Mouse (Mus musculus): Measurements from ENCODE around the gene Kifc1.
A peak's percentile ranks its signal among the peaks of the same experiment; 100 is the strongest.
"Not testable (repeated sequence)": the region's sequence is repeated elsewhere in the genome, so short reads cannot be mapped to it uniquely, and the experiment has no call there.

Kifc1 gene

DNA sequence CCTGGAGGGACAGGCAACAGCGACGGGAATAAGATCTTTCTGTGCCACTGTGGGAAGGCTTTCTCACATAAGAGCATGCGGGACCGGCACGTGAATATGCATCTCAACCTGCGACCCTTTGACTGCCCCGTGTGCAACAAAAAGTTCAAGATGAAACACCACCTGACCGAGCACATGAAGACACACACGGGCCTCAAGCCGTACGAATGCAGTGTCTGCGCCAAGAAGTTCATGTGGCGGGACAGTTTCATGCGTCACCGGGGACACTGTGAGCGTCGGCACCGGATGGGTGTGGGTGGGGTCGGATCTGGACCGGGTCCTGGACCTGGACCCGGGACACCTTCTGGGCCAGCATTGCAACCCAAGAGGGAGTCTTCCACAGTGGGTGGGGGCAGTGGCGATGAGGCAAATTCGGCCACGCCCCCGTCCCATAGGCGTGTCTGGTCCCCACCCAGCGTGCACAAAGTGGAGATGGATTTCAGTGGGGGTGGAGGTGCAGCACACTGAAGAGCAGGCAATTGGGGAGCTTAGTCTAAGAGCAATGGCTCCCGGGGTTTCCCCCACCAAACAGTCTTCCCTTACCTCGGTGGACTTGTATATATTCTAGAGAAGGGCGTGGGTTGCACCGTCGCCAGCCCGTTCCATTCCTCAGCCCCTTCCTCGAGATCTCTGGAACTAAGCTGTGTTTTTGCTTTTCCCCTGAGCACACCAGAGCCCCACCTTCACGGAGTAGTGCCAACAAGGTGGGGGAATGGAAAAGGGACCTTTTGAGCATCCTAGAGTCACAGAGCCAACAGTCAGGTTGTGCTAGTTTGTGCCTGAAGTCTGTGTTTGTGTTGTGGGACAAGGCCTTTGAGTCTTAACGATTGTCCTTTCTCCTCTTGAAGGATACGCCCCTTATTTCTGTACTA is 28.1 kb upstream of the Kifc1 start:
- DNase-seq, result no peak

DNA sequence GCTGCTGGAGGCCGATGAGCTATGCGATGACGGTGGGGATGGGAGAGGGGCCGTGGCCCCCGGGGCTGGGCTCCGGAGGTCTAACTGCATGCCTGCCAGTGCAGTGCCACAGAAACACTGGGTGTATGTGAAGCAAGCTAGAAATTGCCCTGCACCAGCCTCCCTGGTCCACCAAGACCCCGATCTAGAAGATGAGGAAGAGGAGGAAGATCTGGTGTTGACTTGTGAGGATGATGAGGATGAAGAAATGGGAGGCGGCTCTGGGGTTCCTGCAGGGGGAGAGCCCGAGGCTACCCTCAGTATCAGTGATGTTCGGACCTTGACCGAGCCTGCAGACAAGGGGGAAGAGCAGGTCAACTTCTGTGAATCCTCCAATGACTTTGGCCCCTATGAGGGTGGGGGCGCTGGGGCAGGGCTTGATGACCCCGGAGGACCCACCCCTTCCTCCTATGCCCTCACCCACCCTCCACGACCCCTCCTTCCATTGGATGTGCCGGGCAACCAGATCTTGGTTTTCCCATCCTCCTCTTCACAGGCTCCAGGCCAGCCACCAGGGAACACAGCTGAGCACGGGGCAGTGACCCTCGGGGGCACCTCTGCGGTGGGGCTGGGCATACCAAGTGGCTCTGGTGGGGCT is 27.3 kb upstream of the Kifc1 start:
- DNase-seq, result peak; percentile 18

DNA sequence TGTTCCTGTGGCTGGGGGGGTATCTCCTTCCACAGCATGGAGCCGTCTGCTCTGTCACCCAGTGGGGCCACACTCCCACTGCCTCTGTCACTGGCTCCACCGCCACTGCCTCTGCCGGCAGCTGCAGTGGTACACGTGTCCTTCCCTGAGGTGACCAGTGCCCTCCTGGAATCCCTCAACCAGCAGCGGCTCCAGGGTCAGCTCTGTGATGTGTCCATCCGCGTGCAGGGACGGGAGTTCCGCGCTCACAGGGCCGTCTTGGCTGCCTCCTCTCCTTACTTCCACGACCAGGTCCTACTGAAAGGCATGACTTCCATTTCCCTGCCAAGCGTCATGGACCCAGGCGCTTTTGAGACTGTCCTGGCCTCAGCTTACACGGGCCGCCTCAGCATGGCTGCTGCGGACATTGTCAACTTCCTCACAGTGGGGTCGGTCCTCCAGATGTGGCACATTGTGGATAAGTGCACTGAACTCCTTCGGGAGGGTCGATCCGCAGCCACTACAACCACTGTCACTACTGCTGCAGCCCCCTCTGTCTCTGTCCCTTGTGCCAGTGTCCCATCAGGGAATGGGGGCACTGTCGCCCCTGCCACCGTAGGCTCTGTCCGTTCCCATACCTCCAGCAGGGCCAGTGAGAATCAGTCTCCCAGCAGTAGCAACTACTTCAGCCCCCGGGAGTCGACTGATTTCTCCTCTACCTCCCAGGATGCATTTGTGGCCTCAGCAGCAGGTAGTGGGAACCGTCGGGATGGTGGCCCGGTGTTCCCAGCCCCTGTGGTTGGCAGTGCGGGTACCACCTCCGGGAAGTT is 26.6 kb upstream of the Kifc1 start:
- peak; percentile 32 for DNase-seq

DNA sequence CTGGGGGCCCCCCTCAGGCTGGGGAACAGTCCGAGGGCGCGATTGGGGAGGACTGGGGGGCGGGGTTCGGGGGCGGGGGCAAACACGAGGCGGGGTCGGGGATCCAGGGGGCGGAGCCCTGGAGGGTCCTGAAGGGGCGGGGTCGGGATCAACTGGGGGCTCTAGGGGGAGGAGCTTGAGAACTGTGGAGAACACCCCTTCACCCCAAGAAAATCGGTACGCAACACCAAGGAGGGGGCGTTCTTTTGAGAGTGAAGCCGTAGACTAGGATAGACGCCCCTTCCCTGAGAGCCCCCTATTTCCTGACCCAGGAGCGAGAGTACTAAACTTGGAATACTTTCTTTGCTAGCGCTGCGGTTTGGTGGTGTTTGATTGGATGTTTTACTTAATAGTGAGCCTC is 25.8 kb upstream of the Kifc1 start:
- DNase-seq, result peak; percentile 89

DNA sequence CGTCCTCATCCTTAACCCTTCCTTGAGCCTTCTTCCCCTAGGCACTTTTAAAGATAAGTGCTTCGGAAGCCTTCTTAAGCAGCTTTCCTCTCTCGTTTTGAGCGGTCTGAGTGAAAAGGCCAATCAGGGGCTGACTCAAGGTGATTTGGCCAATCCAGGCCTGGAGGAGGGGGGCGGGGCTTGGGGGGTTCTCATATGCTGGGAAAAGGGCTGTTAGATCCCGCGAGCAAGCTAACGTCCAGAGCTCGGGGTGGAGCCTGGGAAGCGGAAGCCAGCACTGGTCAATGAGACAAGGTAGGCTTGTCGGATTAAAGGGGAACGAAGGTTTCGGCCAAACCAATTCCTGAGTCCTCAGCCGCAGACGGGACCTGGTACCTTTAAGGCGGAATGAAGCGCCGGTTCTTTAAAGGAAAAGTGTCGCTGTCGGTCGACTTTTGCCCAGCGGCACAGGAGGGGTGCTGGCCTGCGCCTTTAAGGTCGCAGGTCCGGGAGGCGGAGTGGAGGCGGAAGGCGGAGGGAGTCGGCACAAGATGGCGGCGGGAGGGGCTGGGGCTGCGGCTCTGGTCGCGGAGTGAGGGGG is 25.3 kb upstream of the Kifc1 start, which contains the start of the genes Tapbp and Zbtb22:
Gene Tapbp, plus strand, starts transcription at position 229 of the 580 bp plus-strand sequence.
Gene Zbtb22, plus strand, starts transcription at position 234 of the 580 bp plus-strand sequence.
- DNase-seq, result peak; percentile 95

- no peak for DNase-seq
These were observed 24.5 kb upstream of the Kifc1 start for GRCm38 (mm10) chr17:33914969-33915391.

GRCm38 (mm10) chr17:33913905-33914304 is 23.4 kb upstream of the Kifc1 start:
- DNase-seq, result no peak

- no peak for DNase-seq
These were observed 22.8 kb upstream of the Kifc1 start for GRCm38 (mm10) chr17:33913264-33913663.

DNA sequence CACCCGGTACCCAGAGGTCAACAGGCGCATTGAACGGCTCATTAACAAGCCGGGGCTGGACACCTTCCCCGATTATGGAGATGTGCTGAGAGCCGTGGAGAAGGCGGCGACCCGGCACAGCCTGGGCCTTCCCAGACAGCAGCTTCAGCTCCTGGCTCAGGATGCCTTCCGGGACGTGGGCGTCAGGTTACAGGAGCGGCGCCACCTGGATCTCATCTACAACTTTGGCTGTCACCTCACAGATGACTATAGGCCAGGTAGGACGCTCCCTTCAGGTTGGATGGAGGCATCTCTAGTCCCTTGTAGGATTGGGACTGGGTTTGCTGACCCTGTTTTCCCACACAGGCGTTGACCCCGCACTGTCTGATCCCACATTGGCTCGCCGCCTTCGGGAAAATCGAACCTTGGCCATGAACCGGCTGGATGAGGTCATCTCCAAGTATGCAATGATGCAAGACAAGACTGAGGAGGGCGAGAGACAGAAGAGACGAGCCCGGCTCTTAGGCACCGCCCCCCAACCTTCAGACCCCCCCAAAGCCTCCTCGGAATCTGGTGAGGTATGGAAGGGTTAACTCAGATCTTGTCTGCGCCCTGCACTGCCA is 21.5 kb upstream of the Kifc1 start:
- no peak for DNase-seq

DNA sequence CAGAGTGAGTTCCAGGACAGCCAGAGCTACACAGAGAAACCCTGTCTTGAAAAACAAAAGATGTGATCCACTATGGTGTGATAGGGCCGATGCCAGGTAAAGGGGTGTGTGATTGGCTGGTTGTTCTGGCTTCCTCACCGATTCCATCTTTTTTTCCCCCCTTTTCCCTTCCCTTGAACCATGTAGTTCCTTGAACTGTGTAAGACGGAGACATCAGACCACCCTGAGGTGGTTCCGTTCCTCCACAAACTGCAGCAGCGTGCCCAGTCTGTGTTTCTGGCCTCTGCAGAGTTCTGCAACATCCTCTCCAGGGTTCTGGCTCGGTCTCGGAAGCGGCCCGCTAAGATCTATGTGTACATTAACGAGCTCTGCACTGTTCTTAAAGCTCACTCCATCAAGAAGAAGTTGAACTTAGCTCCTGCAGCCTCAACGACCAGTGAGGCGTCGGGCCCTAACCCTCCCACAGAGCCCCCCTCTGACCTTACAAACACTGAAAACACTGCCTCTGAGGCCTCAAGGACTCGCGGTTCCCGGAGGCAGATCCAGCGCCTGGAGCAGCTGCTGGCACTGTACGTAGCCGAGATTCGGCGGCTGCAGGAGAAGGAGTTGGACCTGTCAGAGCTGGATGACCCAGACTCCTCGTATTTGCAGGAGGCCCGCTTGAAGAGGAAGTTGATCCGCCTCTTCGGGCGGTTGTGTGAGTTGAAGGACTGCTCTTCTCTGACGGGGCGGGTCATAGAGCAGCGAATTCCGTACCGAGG is 20.8 kb upstream of the Kifc1 start:
- no peak for DNase-seq

GRCm38 (mm10) chr17:33910346-33911051 is 20.0 kb upstream of the Kifc1 start:
- DNase-seq, result no peak

DNA sequence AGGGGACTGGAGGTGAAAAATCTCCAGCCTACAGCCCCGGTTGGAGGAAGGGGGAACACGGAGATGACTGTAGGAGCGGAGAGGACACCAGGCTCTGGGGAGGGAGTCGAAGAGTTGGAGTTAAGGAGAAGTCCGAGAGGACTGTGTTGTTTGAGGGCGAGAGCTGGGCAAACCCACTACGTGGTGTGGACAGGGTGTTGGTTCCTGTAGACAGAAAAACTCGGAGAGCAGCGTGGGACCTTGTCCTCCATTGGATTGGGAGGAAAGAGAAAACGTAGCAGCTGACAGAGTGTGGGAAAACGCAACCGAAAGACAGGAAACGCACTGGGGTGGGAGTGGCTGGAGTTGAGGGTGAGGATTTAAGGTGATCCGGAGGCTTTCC is 19.4 kb upstream of the Kifc1 start:
- peak; percentile 60 for DNase-seq

- DNase-seq, result peak; percentile 99
These were observed 18.8 kb upstream of the Kifc1 start, which contains the start of gene Daxx for GRCm38 (mm10) chr17:33909077-33909868. Gene Daxx (plus strand): TSS chr17:33909414.

DNA sequence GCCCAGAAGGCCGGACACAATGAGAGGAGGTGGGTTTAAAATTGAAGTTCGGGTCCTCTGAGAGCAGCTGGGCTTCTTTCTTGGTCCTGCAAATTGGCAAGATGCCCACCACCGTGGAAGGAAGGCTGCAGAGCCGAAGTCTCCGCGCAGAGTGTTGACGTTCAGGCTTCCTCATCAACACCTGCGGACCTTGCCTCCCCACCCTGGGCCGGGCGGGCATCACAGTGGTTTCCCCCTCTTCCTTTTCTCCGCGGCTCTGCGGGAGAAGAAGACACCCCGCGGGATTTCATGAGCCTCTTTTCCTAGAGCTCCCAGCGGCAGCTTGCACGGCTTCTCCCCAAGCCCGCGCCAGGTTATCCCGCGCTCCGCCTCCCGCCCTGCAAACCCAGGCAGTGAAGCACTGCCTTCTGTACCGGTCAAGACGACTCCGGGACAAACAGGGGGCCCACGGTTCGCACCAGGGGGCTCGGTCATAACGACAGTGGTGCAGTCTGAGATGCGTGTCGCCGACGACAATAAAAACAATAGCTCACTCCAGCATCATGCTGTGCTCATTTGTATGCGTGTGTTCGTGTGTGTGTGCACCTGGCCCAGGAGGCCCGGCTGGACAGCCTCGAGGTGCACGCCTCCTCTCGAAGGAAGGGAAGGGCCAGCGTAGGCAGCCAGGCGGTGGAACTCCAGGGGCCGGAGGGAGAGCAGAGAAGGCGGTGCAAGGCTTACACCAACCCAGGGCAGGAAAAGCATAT is 18.0 kb upstream of the Kifc1 start:
- DNase-seq, result peak; percentile 59

- DNase-seq, result not testable (repeated sequence)
These were observed 14.4 kb upstream of the Kifc1 start, which contains the start of gene Platr17 for GRCm38 (mm10) chr17:33904835-33905234. Gene Platr17 (plus strand): TSS chr17:33905135.

DNA sequence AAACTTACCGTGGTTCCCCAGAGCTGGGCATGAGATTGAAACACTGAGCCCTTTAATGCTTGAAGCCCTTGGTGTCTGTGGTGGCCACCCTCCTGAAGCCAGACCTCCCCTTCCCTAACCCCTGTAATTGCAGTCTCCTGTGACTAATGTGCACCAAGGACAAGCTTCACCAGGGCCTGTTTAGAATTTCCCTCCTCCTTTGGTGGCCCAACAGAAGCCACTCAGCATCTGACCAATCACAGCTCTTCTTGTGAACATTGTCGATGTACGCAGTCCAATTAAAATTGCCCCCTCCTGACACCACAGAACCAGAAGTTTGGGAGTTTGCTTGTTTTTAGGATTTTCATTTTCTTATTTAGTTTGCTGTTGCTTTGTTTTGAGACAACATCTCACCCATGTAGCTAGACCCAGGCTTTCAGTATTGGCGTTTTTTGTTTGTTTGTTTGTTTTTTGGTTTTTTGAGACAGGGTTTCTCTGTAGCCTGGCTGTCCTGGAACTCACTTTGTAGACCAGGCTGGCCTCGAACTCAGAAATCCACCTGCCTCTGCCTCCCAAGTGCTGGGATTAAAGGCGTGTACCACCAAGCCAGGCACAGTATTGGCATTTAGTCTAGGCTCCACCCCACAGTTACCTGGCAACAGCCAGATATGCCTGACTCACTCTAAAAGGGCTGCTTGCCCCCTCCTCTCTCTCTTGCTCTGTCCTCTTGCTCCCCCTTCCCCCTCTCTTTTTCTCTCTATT is 13.6 kb upstream of the Kifc1 start:
- DNase-seq, result not testable (repeated sequence)

DNA sequence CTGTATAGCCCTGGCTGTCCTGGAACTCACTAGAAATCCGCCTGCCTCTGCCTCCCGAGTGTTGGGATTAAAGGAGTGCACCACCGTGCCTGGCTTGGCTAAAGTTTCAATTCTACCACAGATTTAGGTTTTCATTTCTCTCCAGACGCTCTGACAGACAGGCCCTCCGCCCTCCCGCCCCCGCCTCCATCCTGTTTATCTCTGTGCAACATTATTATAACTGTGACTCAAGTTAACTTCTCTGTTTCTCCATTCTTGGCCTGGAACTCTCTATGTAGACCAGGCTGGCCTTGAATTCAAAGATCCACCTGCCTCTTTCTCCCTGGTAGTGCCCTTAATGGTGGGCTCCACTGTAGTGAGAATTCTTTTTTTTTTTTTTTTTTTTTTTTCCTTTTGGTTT is 12.0 kb upstream of the Kifc1 start:
- no peak for DNase-seq

- no peak for DNase-seq
These were observed 11.6 kb upstream of the Kifc1 start for GRCm38 (mm10) chr17:33902079-33902478.
